Mouse (Mus musculus) kidney, adult 2 months (tissue): ENCODE measurements around the gene Pih1d2.

Experiments
- CTCF ChIP-seq: fragments of 200-500 bp; conservative IDR thresholded peaks from 2 replicates; pipeline ENCODE4 v1.5.1; 2011; ENCODE audit warnings: low read depth, mild to moderate bottlenecking, control low read depth, low read length, moderate library complexity, mixed read lengths; ENCODE audit not compliant: insufficient read depth, insufficient read length
- POLR2A ChIP-seq: fragments of 200-500 bp; IDR thresholded peaks from one replicate; pipeline ENCODE4 v1.6.1; 2011; ENCODE audit warnings: low read depth, low read length, control low read depth

GRCm38 (mm10) chr9:50670690-50671089 lies 53.6 kb downstream of the Pih1d2 start:
- TF ChIP-seq POLR2A (no peak), CTCF (peak; percentile 86)
